ENCODE assay signal across 11 mouse cellular contexts in the genomic region with DNA sequence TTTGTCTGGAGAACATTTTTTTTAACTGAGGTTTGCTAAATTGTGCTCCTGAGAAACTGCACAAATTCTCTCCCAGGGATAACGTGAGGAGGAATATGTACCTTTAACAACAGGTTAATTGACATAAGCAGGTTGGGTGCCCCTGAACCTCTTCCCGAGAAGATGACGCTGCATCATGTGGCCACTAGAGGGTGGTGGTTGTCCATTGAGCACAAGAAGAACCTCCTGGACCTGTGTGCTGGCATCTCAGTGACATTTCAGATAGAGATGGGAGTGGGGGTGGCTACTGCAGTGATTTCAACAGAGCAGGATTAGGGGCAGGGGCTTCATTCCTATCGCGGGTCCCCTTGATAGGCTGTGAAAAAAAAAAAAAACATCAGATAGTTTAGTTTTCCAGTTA. TPM values are rescaled to one million over a fixed set of nuclear protein-coding genes. Genes with fewer than 3 reads are reported as not detected.
DNase-seq lines count a peak whose midpoint lies in the region; ATAC-seq and TF ChIP-seq lines count a peak whose summit lies in the region.
"Not testable (repeated sequence)": the region's sequence is repeated elsewhere in the genome, so short reads cannot be mapped to it uniquely, and the experiment has no call there.
"Had no signal": no experiment of that assay in that cellular context is flagged by ENCODE, and none has a peak within 500 bp of the region (broad histone marks: within the 10 kb centered on the region; RNA-seq: fewer than 3 reads in every experiment).

No protein-coding gene starts in this region.

- not testable (repeated sequence) for H3K36me3 ChIP-seq in ES-Bruce4 (ENCODE audit: control insufficient read depth, insufficient read depth, low read length, poor library complexity, severe bottlenecking); hindbrain, embryonic 10.5 days; lung, embryonic 14.5 days (ENCODE audit: insufficient read depth); thymus, adult 2 months (ENCODE audit: control insufficient read depth, insufficient read depth, low read length)

- not testable (repeated sequence) for H3K27ac ChIP-seq in ES-Bruce4 (ENCODE audit: insufficient read depth, low read length); hindbrain, embryonic 10.5 days; lung, embryonic 14.5 days (ENCODE audit: low read depth); thymus, adult 2 months (ENCODE audit: control insufficient read depth, insufficient read depth, low read length)

- peak; percentile 80 for DNase-seq in cerebellum, adult 11-12 months
- DNase-seq in frontal cortex, postnatal 14 days (ENCODE audit: low spot score in 2 of 2) = peak; percentile 25 to 53
- DNase-seq in hindbrain, embryonic 10.5 days (ENCODE audit: low spot score) = peak; percentile 27
- peak; percentile 23 for DNase-seq in layer of hippocampus, adult 9-11 months
- DNase-seq in lung, embryonic 14.5 days = peak; percentile 72
- peak; percentile 61 for DNase-seq in retina, postnatal 7 days (ENCODE audit: low read depth, low spot score)
- DNase-seq in thymus, adult 2 months = peak; percentile 66

- H3K4me2 ChIP-seq in lung, embryonic 14.5 days = not testable (repeated sequence)

- not testable (repeated sequence) for TF ChIP-seq POLR2A in ES-Bruce4 (IDR thresholded peaks at IDR 0.05; ENCODE audit: insufficient read depth, low read length); thymus, adult 2 months (IDR thresholded peaks at IDR 0.05; ENCODE audit: control insufficient read depth, extremely low read depth, insufficient read depth, low read length, poor library complexity)

- not testable (repeated sequence) for H3K4me1 ChIP-seq in ES-Bruce4 (ENCODE audit: control insufficient read depth, insufficient read depth, low read length); hindbrain, embryonic 10.5 days (replicated peaks); lung, embryonic 14.5 days (ENCODE audit: insufficient read depth); thymus, adult 2 months (replicated peaks; ENCODE audit: control insufficient read depth, insufficient read depth, low read length)

- not testable (repeated sequence) for H3K4me3 ChIP-seq in ES-Bruce4 (ENCODE audit: low read depth, low read length); hindbrain, embryonic 10.5 days; lung, embryonic 14.5 days (ENCODE audit: low read depth, low read length); thymus, adult 2 months (ENCODE audit: control insufficient read depth, insufficient read depth, low read length)

- TF ChIP-seq EP300 in ES-Bruce4 (IDR thresholded peaks at IDR 0.05; ENCODE audit: insufficient read depth, low read depth, low read length) = not testable (repeated sequence)

- H3K9ac ChIP-seq in ES-Bruce4 (ENCODE audit: low read depth, poor library complexity, severe bottlenecking); lung, embryonic 14.5 days: not testable (repeated sequence)

- not testable (repeated sequence) for ATAC-seq in lung, embryonic 14.5 days (ENCODE audit: insufficient read depth)

- TF ChIP-seq CTCF in ES-Bruce4 (IDR thresholded peaks at IDR 0.05; ENCODE audit: low read depth, low read length) = peak; percentile 52
- peak; percentile 77 for TF ChIP-seq CTCF in lung, embryonic 14.5 days (IDR thresholded peaks at IDR 0.05; ENCODE audit: low read depth)
- not testable (repeated sequence) for TF ChIP-seq CTCF in thymus, adult 2 months (IDR thresholded peaks at IDR 0.05; ENCODE audit: borderline replicate concordance, control insufficient read depth, extremely low read depth, insufficient read depth, low read length, poor library complexity)

- H3K27me3 ChIP-seq in ES-Bruce4 (ENCODE audit: control insufficient read depth, insufficient read depth, low read length, poor library complexity, severe bottlenecking); hindbrain, embryonic 10.5 days (ENCODE audit: insufficient read depth, poor library complexity, severe bottlenecking); lung, embryonic 14.5 days (ENCODE audit: insufficient read depth, low read length); thymus, adult 2 months (ENCODE audit: control insufficient read depth, insufficient read depth, low read length): not testable (repeated sequence)

- not testable (repeated sequence) for H3K9me3 ChIP-seq in ES-Bruce4 (replicated peaks; ENCODE audit: control insufficient read depth, insufficient read depth, low read length, poor library complexity, severe bottlenecking); lung, embryonic 14.5 days (ENCODE audit: low read depth, low read length)
- peaks cover 22% of the 10 kb centered on the region for H3K9me3 ChIP-seq in hindbrain, embryonic 10.5 days

- WGBS in hindbrain, embryonic 10.5 days = 32% methylated on average over 5 of the region's 5 CpGs
- WGBS in lung, embryonic 14.5 days = 21% methylated on average over 5 of the region's 5 CpGs
- WGBS in thymus, adult 2 months = 25% methylated on average over 5 of the region's 5 CpGs

RNA-seq across cellular contexts. Expression of a gene that starts 2.3 kb away (rescaled TPM):
- 0.94 TPM in 1 of 2 replicates, not detected in the other for polyA plus RNA-seq in ES-Bruce4 (2011; ENCODE audit: insufficient read depth, insufficient read length, low read depth, missing spikeins)
- polyA plus RNA-seq in hindbrain, embryonic 10.5 days (2016; fragmentation: Nextera tagmentation; extraction: Ambion mirVana) = 0.24 TPM in 1 of 2 replicates, not detected in the other
- polyA plus RNA-seq in lung, embryonic 14.5 days (2014; fragmentation: Nextera tagmentation; extraction: Ambion mirVana) = not detected in 2 replicates
- 0.65 and 1.1 TPM in 2 replicates for polyA plus RNA-seq in thymus, adult 2 months (2012; rRNA removed)
- polyA plus RNA-seq: hindbrain, embryonic 12.5 days; stomach, embryonic 14.5 days had no signal

RNA-seq across cellular contexts. Expression of a gene that starts 16.9 kb away (rescaled TPM):
- polyA plus RNA-seq in ES-Bruce4 (2011; ENCODE audit: insufficient read depth, insufficient read length, low read depth, missing spikeins) = not detected in 2 replicates
- polyA plus RNA-seq in hindbrain, embryonic 10.5 days (2016; fragmentation: Nextera tagmentation; extraction: Ambion mirVana) = not detected in 2 replicates
- not detected in 2 replicates for polyA plus RNA-seq in lung, embryonic 14.5 days (2014; fragmentation: Nextera tagmentation; extraction: Ambion mirVana)
- polyA plus RNA-seq in thymus, adult 2 months (2012; rRNA removed) = not detected in 2 replicates
- polyA plus RNA-seq: hindbrain, embryonic 12.5 days; macrophage; stomach, embryonic 14.5 days had no signal

RNA-seq across cellular contexts. Expression of a gene that starts 27.1 kb away (rescaled TPM):
- not detected in 2 replicates for polyA plus RNA-seq in ES-Bruce4 (2011; ENCODE audit: insufficient read depth, insufficient read length, low read depth, missing spikeins)
- not detected in 2 replicates for polyA plus RNA-seq in hindbrain, embryonic 10.5 days (2016; fragmentation: Nextera tagmentation; extraction: Ambion mirVana)
- polyA plus RNA-seq in lung, embryonic 14.5 days (2014; fragmentation: Nextera tagmentation; extraction: Ambion mirVana) = not detected in 2 replicates
- not detected in 2 replicates for polyA plus RNA-seq in thymus, adult 2 months (2012; rRNA removed)
- polyA plus RNA-seq: hindbrain, embryonic 12.5 days; macrophage; stomach, embryonic 14.5 days had no signal

RNA-seq across cellular contexts. Expression of a gene that starts 33.9 kb away (rescaled TPM):
- 29.6 and 40.2 TPM in 2 replicates for polyA plus RNA-seq in ES-Bruce4 (2011; ENCODE audit: insufficient read depth, insufficient read length, low read depth, missing spikeins)
- 18.9 and 26.1 TPM in 2 replicates for polyA plus RNA-seq in hindbrain, embryonic 10.5 days (2016; fragmentation: Nextera tagmentation; extraction: Ambion mirVana)
- 32.7 and 34.7 TPM in 2 replicates for polyA plus RNA-seq in lung, embryonic 14.5 days (2014; fragmentation: Nextera tagmentation; extraction: Ambion mirVana)
- 28.9 and 31.5 TPM in 2 replicates for polyA plus RNA-seq in thymus, adult 2 months (2012; rRNA removed)

RNA-seq across cellular contexts. Expression of a gene that starts 43.6 kb away (rescaled TPM):
- 76.5 and 81.2 TPM in 2 replicates for polyA plus RNA-seq in ES-Bruce4 (2011; ENCODE audit: insufficient read depth, insufficient read length, low read depth, missing spikeins)
- polyA plus RNA-seq in hindbrain, embryonic 10.5 days (2016; fragmentation: Nextera tagmentation; extraction: Ambion mirVana) = 23.4 and 25.8 TPM in 2 replicates
- polyA plus RNA-seq in lung, embryonic 14.5 days (2014; fragmentation: Nextera tagmentation; extraction: Ambion mirVana) = 28.4 and 29.8 TPM in 2 replicates
- 46.9 and 47.1 TPM in 2 replicates for polyA plus RNA-seq in thymus, adult 2 months (2012; rRNA removed)

Comparison
In these comparisons a context has a peak if more than half of its experiments do, and no peak if none do; other contexts are left out.
1. DNase-seq: peak in every context shown above with its lines; median percentile 80 in cerebellum, adult 11-12 months; 72 in lung, embryonic 14.5 days; 66 in thymus, adult 2 months; 61 in retina, postnatal 7 days; 39 in frontal cortex, postnatal 14 days; 27 in hindbrain, embryonic 10.5 days; 23 in layer of hippocampus, adult 9-11 months.